In genomic region chr5:30606424-30607073, GRCm38 (mm10) we compare ENCODE assay signal across 9 mouse cellular contexts. TPM values are rescaled to one million over a fixed set of nuclear protein-coding genes. Genes with fewer than 3 reads are reported as not detected.
DNase-seq lines count a peak whose midpoint lies in the region; ATAC-seq and TF ChIP-seq lines count a peak whose summit lies in the region.
"Had no signal": no experiment of that assay in that cellular context is flagged by ENCODE, and none has a peak within 500 bp of the region (broad histone marks: within the 10 kb centered on the region; RNA-seq: fewer than 3 reads in every experiment).

No protein-coding gene starts in this region.

- H3K27me3 ChIP-seq in kidney, adult 2 months (replicated peaks; ENCODE audit: control insufficient read depth, insufficient read depth, low read length), result no peaks in the 10 kb centered on the region
- H3K27me3 ChIP-seq in heart, embryonic 14.5 days (ENCODE audit: control insufficient read depth, insufficient read depth, low read length), result no peaks in the 10 kb centered on the region
- H3K27me3 ChIP-seq in kidney, embryonic 15.5 days, result peaks cover 6% of the 10 kb centered on the region; the same call in 1 of the 2 replicates
- H3K27me3 ChIP-seq: liver, embryonic 13.5 days had no signal

- ATAC-seq in heart, embryonic 14.5 days (ENCODE audit: insufficient number of reproducible peaks, insufficient read depth, low FRiP score, low read depth), result no peak
- no peak for ATAC-seq in kidney, embryonic 15.5 days (replicated peaks; ENCODE audit: low FRiP score)

- intact Hi-C loops in left cerebral cortex, postnatal 14 days (cut with DNase I), result no loop called here

- 62% methylated on average over 16 of the region's 16 CpGs for WGBS in kidney, adult 2 months
- WGBS in heart, embryonic 14.5 days, result 74% methylated on average over 16 of the region's 16 CpGs
- WGBS in kidney, embryonic 15.5 days, result 55% methylated on average over 16 of the region's 16 CpGs

- peak overlapping the region; percentile 42; the same call in 1 of the 2 replicates for H3K9ac ChIP-seq in heart, embryonic 14.5 days (ENCODE audit: low read length)
- H3K9ac ChIP-seq in kidney, embryonic 15.5 days, result no peak overlapping the region
- H3K9ac ChIP-seq: liver, embryonic 13.5 days had no signal

- H3K9me3 ChIP-seq in heart, embryonic 14.5 days (ENCODE audit: control insufficient read depth, low read length), result no peaks in the 10 kb centered on the region
- H3K9me3 ChIP-seq in kidney, embryonic 15.5 days (replicated peaks), result no peaks in the 10 kb centered on the region
- H3K9me3 ChIP-seq: liver, embryonic 13.5 days had no signal

- H3K4me2 ChIP-seq in heart, embryonic 14.5 days (ENCODE audit: low read length), result no peak overlapping the region
- no peak overlapping the region for H3K4me2 ChIP-seq in kidney, embryonic 15.5 days
- H3K4me2 ChIP-seq: liver, embryonic 13.5 days had no signal

- TF ChIP-seq POLR2A in kidney, adult 2 months (IDR thresholded peaks at IDR 0.05; ENCODE audit: low read depth, low read length), result no peak

- H3K4me3 ChIP-seq in kidney, adult 2 months (ENCODE audit: insufficient read depth, low read depth, low read length), result no peak overlapping the region
- H3K4me3 ChIP-seq in heart, embryonic 14.5 days (ENCODE audit: control insufficient read depth in 1 of 2, insufficient read depth in 1 of 2, low read depth in 1 of 2, low read length in 2 of 2), result no peak overlapping the region
- H3K4me3 ChIP-seq in kidney, embryonic 15.5 days (replicated peaks), result no peak overlapping the region
- H3K4me3 ChIP-seq: liver, embryonic 13.5 days had no signal

- TF ChIP-seq CTCF in kidney, adult 2 months (conservative IDR thresholded peaks at IDR 0.05; ENCODE audit: insufficient read depth, insufficient read length, low read depth, low read length), result no peak

- H3K36me3 ChIP-seq in kidney, adult 2 months (ENCODE audit: control insufficient read depth, insufficient read depth, low read length), result no peaks in the 10 kb centered on the region
- no peaks in the 10 kb centered on the region for H3K36me3 ChIP-seq in heart, embryonic 14.5 days (ENCODE audit: control insufficient read depth, insufficient read depth, low read length)
- no peaks in the 10 kb centered on the region for H3K36me3 ChIP-seq in kidney, embryonic 15.5 days
- H3K36me3 ChIP-seq: liver, embryonic 13.5 days had no signal

- H3K4me1 ChIP-seq in kidney, adult 2 months (ENCODE audit: control insufficient read depth, insufficient read depth, low read length), result no peaks in the 10 kb centered on the region
- peaks cover 46 to 52% of the 10 kb centered on the region in 2 experiments for H3K4me1 ChIP-seq in heart, embryonic 14.5 days (ENCODE audit: control insufficient read depth in 2 of 2, insufficient read depth in 2 of 2, low read length in 2 of 2)
- H3K4me1 ChIP-seq in kidney, embryonic 15.5 days, result peaks cover 9% of the 10 kb centered on the region
- H3K4me1 ChIP-seq: liver, embryonic 13.5 days had no signal

- DNase-seq in kidney, adult 2 months, result peak; percentile 36
- DNase-seq in kidney, adult 18-20 months, result no peak
- peak; percentile 95 to 96 for DNase-seq in cerebellum, postnatal 36 days
- peak; percentile 78 to 92 for DNase-seq in left cerebral cortex, postnatal 14 days (ENCODE audit: low spot score in 2 of 2)
- DNase-seq in ovary, postnatal 14 days (ENCODE audit: low spot score), result no peak
- no peak for DNase-seq in spleen, postnatal 4 days (ENCODE audit: low spot score in 2 of 2)
- DNase-seq: liver, embryonic 13.5 days had no signal

- H3K27ac ChIP-seq in kidney, adult 2 months (ENCODE audit: insufficient read depth, low read depth, low read length), result no peak overlapping the region
- H3K27ac ChIP-seq in heart, embryonic 14.5 days (replicated peaks in 1 of 2; ENCODE audit: control insufficient read depth in 1 of 2, insufficient read depth in 1 of 2, low read depth in 2 of 2, low read length in 2 of 2), result peak overlapping the region; percentile 6 to 96; a peak in 2 of 4 replicates
- H3K27ac ChIP-seq in kidney, embryonic 15.5 days, result no peak overlapping the region
- H3K27ac ChIP-seq: liver, embryonic 13.5 days had no signal

RNA-seq across cellular contexts. Expression of gene Kcnk3, which starts 18.6 kb away (rescaled TPM):
- polyA plus RNA-seq in kidney, adult 2 months (2012; rRNA removed), result 25.0 and 30.0 TPM in 2 replicates
- 30.2 and 40.3 TPM in 2 replicates for polyA plus RNA-seq in heart, embryonic 14.5 days (2014; fragmentation: Nextera tagmentation; extraction: Ambion mirVana)
- 10 to 100 TPM; 19.5 to 20.2 TPM for total RNA-seq in left cerebral cortex, postnatal 14 days (2021)
- 2.7 and 8.0 TPM in 2 replicates for polyA plus RNA-seq in kidney, embryonic 15.5 days (2015; fragmentation: Nextera tagmentation; extraction: Ambion mirVana)

RNA-seq across cellular contexts. Expression of gene Slc35f6, which starts 41.2 kb away (rescaled TPM):
- polyA plus RNA-seq in kidney, adult 2 months (2012; rRNA removed), result 51.2 and 70.6 TPM in 2 replicates
- polyA plus RNA-seq in heart, embryonic 14.5 days (2014; fragmentation: Nextera tagmentation; extraction: Ambion mirVana), result 27.3 and 29.6 TPM in 2 replicates
- total RNA-seq in left cerebral cortex, postnatal 14 days (2021), result 10 to 100 TPM; 32.2 to 37.4 TPM
- polyA plus RNA-seq in kidney, embryonic 15.5 days (2015; fragmentation: Nextera tagmentation; extraction: Ambion mirVana), result 25.7 and 27.1 TPM in 2 replicates

Comparison
In these comparisons a context has a peak if more than half of its experiments do, and no peak if none do; other contexts are left out.
1. DNase-seq: peak in kidney, adult 2 months (single experiment), cerebellum, postnatal 36 days (2 of 2) and left cerebral cortex, postnatal 14 days (2 of 2); none in kidney, adult 18-20 months (single experiment), ovary, postnatal 14 days (single experiment) and spleen, postnatal 4 days (0 of 2).
2. H3K27ac ChIP-seq: peak in heart, embryonic 14.5 days (2 of 2); none in kidney, adult 2 months (single experiment) and kidney, embryonic 15.5 days (single experiment).